29 mouse cellular contexts compared by ENCODE assay signal in the genomic region with DNA sequence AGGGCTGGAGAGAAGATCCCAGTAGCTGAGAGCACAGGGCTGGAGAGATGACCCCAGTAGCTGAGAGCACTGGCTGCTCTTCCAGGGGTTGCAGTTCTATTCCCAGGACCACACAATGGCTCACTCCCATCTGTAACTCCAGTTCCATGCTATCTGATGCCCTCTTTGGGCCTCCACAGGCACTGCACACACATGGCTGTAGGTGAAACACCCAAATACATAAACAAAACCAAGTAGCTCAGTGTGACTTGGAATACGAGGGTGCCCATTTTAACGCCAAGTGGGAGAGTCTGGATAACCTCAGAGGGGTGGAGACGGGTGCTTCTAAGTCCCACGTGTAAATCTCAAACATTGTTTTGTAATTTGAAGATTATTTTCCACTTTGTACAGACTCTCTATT. TPM values are rescaled to one million over a fixed set of nuclear protein-coding genes. Genes with fewer than 3 reads are reported as not detected.
DNase-seq lines count a peak whose midpoint lies in the region; ATAC-seq and TF ChIP-seq lines count a peak whose summit lies in the region.
"Had no signal": no experiment of that assay in that cellular context is flagged by ENCODE, and none has a peak within 500 bp of the region (broad histone marks: within the 10 kb centered on the region; RNA-seq: fewer than 3 reads in every experiment).

No protein-coding gene starts in this region.

- 0 out of 2 replicates have a peak, but pooled peaks cover 2% of the 10 kb centered on the region for H3K9me3 ChIP-seq in hindbrain, postnatal 0 days (ENCODE audit: low read length)
- H3K9me3 ChIP-seq in hindbrain, embryonic 13.5 days, result no peaks in the 10 kb centered on the region
- no peaks in the 10 kb centered on the region for H3K9me3 ChIP-seq in liver, embryonic 14.5 days (ENCODE audit: control insufficient read depth, low read length)
- H3K9me3 ChIP-seq in liver, embryonic 12.5 days (replicated peaks), result no peaks in the 10 kb centered on the region
- 0 out of 2 replicates have a peak, but pooled peaks cover 8% of the 10 kb centered on the region for H3K9me3 ChIP-seq in midbrain, embryonic 13.5 days
- H3K9me3 ChIP-seq: forebrain, embryonic 15.5 days; G1E; lung, embryonic 15.5 days had no signal

- H3K4me2 ChIP-seq in hindbrain, postnatal 0 days (ENCODE audit: low read depth, low read length), result no peak overlapping the region
- no peak overlapping the region for H3K4me2 ChIP-seq in hindbrain, embryonic 13.5 days
- H3K4me2 ChIP-seq in liver, embryonic 14.5 days (ENCODE audit: low read depth), result no peak overlapping the region
- no peak overlapping the region for H3K4me2 ChIP-seq in liver, embryonic 12.5 days
- no peak overlapping the region for H3K4me2 ChIP-seq in midbrain, embryonic 13.5 days (replicated peaks)
- H3K4me2 ChIP-seq: embryonic facial prominence, embryonic 13.5 days; forebrain, embryonic 15.5 days; heart, embryonic 15.5 days; lung, embryonic 15.5 days; stomach, embryonic 15.5 days had no signal

- H3K4me3 ChIP-seq in hindbrain, postnatal 0 days (ENCODE audit: low read length), result no peak overlapping the region
- no peak overlapping the region for H3K4me3 ChIP-seq in hindbrain, embryonic 13.5 days
- H3K4me3 ChIP-seq in liver, embryonic 14.5 days (ENCODE audit: insufficient read depth in 1 of 2, low read depth in 2 of 2, low read length in 2 of 2), result no peak overlapping the region
- no peak overlapping the region for H3K4me3 ChIP-seq in liver, embryonic 12.5 days
- H3K4me3 ChIP-seq in midbrain, embryonic 13.5 days (replicated peaks), result no peak overlapping the region
- H3K4me3 ChIP-seq: embryonic facial prominence, embryonic 13.5 days; forebrain, embryonic 10.5 days; forebrain, embryonic 15.5 days; heart, embryonic 10.5 days; heart, embryonic 15.5 days; lung, embryonic 15.5 days; megakaryocyte, embryonic 14.5 days; stomach, embryonic 15.5 days had no signal

- 89% methylated on average over 4 of the region's 4 CpGs for WGBS in hindbrain, postnatal 0 days
- WGBS in hindbrain, embryonic 13.5 days, result 88% methylated on average over 4 of the region's 4 CpGs
- WGBS in liver, embryonic 14.5 days (ENCODE audit: insufficient replicate concordance), result 76% methylated on average over 4 of the region's 4 CpGs
- WGBS in liver, embryonic 12.5 days (ENCODE audit: insufficient replicate concordance), result 80% methylated on average over 4 of the region's 4 CpGs
- WGBS in midbrain, embryonic 13.5 days, result 93% methylated on average over 4 of the region's 4 CpGs

- H3K4me1 ChIP-seq in hindbrain, postnatal 0 days (ENCODE audit: insufficient read depth, low read length), result no peaks in the 10 kb centered on the region
- H3K4me1 ChIP-seq in hindbrain, embryonic 13.5 days (replicated peaks), result no peaks in the 10 kb centered on the region
- peaks cover 0 to 3% of the 10 kb centered on the region in 2 experiments; a peak in 1 of 4 replicates for H3K4me1 ChIP-seq in liver, embryonic 14.5 days (replicated peaks; ENCODE audit: control insufficient read depth in 2 of 2, insufficient read depth in 2 of 2, low read length in 1 of 2)
- peaks cover 9% of the 10 kb centered on the region for H3K4me1 ChIP-seq in liver, embryonic 12.5 days
- no peaks in the 10 kb centered on the region for H3K4me1 ChIP-seq in midbrain, embryonic 13.5 days (replicated peaks)
- H3K4me1 ChIP-seq: embryonic facial prominence, embryonic 13.5 days; forebrain, embryonic 10.5 days; forebrain, embryonic 15.5 days; stomach, embryonic 15.5 days had no signal

- no peak for ATAC-seq in hindbrain, postnatal 0 days
- no peak for ATAC-seq in hindbrain, embryonic 13.5 days (ENCODE audit: low FRiP score)
- no peak for ATAC-seq in liver, embryonic 14.5 days (ENCODE audit: insufficient read depth)
- ATAC-seq in liver, embryonic 12.5 days, result no peak
- no peak for ATAC-seq in midbrain, embryonic 13.5 days
- ATAC-seq: forebrain, embryonic 15.5 days; hindbrain, embryonic 16.5 days; intestine, embryonic 16.5 days; Patski had no signal

- H3K27ac ChIP-seq in hindbrain, postnatal 0 days, result no peak overlapping the region
- no peak overlapping the region for H3K27ac ChIP-seq in hindbrain, embryonic 13.5 days
- no peak overlapping the region for H3K27ac ChIP-seq in liver, embryonic 14.5 days
- H3K27ac ChIP-seq in liver, embryonic 12.5 days, result no peak overlapping the region
- H3K27ac ChIP-seq in midbrain, embryonic 13.5 days, result no peak overlapping the region
- H3K27ac ChIP-seq: embryonic facial prominence, embryonic 13.5 days; forebrain, embryonic 10.5 days; forebrain, embryonic 15.5 days; heart, embryonic 10.5 days; heart, embryonic 15.5 days; lung, embryonic 15.5 days; stomach, embryonic 15.5 days had no signal

- TF ChIP-seq CTCF in hindbrain, postnatal 0 days (IDR thresholded peaks at IDR 0.05; ENCODE audit: low read depth), result peak; percentile 3; the same call in 1 of the 2 replicates
- peak; percentile 12; the same call in 1 of the 2 replicates for TF ChIP-seq CTCF in liver, embryonic 14.5 days (IDR thresholded peaks at IDR 0.05; ENCODE audit: low read depth)

- no peak for DNase-seq in hindbrain, postnatal 0 days (ENCODE audit: low spot score)
- no peak for DNase-seq in liver, embryonic 14.5 days (ENCODE audit: low read depth in 3 of 3, low spot score in 3 of 3)
- DNase-seq in ZHBTc4 (ENCODE audit: low read depth, low spot score), result peak; percentile 43
- DNase-seq in frontal cortex, postnatal 25 days (ENCODE audit: low spot score in 2 of 2), result no peak
- DNase-seq in frontal cortex, postnatal 10 days (ENCODE audit: low spot score in 2 of 2), result no peak
- DNase-seq: adrenal gland, postnatal 36 days; cerebellum, adult 18-20 months; cerebellum, postnatal 10 days; gastrocnemius, postnatal 10 days; kidney, postnatal 14 days; left cerebral cortex, postnatal 4 days; midbrain, embryonic 14.5 days; right cerebral cortex, postnatal 25 days; thymus, postnatal 25 days had no signal

- no peak for TF ChIP-seq EP300 in liver, embryonic 14.5 days (IDR thresholded peaks at IDR 0.05; ENCODE audit: low read depth)

- no peak overlapping the region for H3K9ac ChIP-seq in hindbrain, postnatal 0 days (replicated peaks; ENCODE audit: low read length)
- no peak overlapping the region for H3K9ac ChIP-seq in hindbrain, embryonic 13.5 days
- no peak overlapping the region for H3K9ac ChIP-seq in liver, embryonic 14.5 days (replicated peaks)
- H3K9ac ChIP-seq in liver, embryonic 12.5 days, result no peak overlapping the region
- no peak overlapping the region for H3K9ac ChIP-seq in midbrain, embryonic 13.5 days (replicated peaks)
- H3K9ac ChIP-seq: embryonic facial prominence, embryonic 13.5 days; forebrain, embryonic 15.5 days; heart, embryonic 15.5 days; lung, embryonic 15.5 days; stomach, embryonic 15.5 days had no signal

- no peaks in the 10 kb centered on the region for H3K36me3 ChIP-seq in hindbrain, postnatal 0 days (ENCODE audit: insufficient read depth, low read length)
- peaks cover 8% of the 10 kb centered on the region; the same call in 1 of the 2 replicates for H3K36me3 ChIP-seq in hindbrain, embryonic 13.5 days
- H3K36me3 ChIP-seq in liver, embryonic 14.5 days (replicated peaks; ENCODE audit: control insufficient read depth, insufficient read depth, low read depth), result no peaks in the 10 kb centered on the region
- peaks cover 8% of the 10 kb centered on the region for H3K36me3 ChIP-seq in liver, embryonic 12.5 days
- peaks cover 8% of the 10 kb centered on the region for H3K36me3 ChIP-seq in midbrain, embryonic 13.5 days
- H3K36me3 ChIP-seq: forebrain, embryonic 15.5 days; lung, embryonic 15.5 days had no signal

- no peaks in the 10 kb centered on the region for H3K27me3 ChIP-seq in hindbrain, postnatal 0 days (ENCODE audit: insufficient read depth, low read length)
- no peaks in the 10 kb centered on the region for H3K27me3 ChIP-seq in hindbrain, embryonic 13.5 days
- H3K27me3 ChIP-seq in liver, embryonic 14.5 days (ENCODE audit: control insufficient read depth, insufficient read depth, low read length), result no peaks in the 10 kb centered on the region
- H3K27me3 ChIP-seq in liver, embryonic 12.5 days (replicated peaks), result no peaks in the 10 kb centered on the region
- H3K27me3 ChIP-seq in midbrain, embryonic 13.5 days, result no peaks in the 10 kb centered on the region
- H3K27me3 ChIP-seq: embryonic facial prominence, embryonic 13.5 days; forebrain, embryonic 15.5 days; heart, embryonic 15.5 days; lung, embryonic 15.5 days; megakaryocyte, embryonic 14.5 days; Patski; stomach, embryonic 15.5 days had no signal

RNA-seq across cellular contexts. Expression of a gene that starts 9.0 kb away (rescaled TPM):
- 67.3 and 71.6 TPM in 2 replicates for total RNA-seq in hindbrain, postnatal 0 days (2014; rRNA removed)
- 52.9 and 53.7 TPM in 2 replicates for polyA plus RNA-seq in hindbrain, postnatal 0 days (2015; fragmentation: Nextera tagmentation; extraction: Ambion mirVana)
- 41.9 and 44.8 TPM in 2 replicates for polyA plus RNA-seq in hindbrain, embryonic 13.5 days (2015; fragmentation: Nextera tagmentation; extraction: Ambion mirVana)
- polyA plus RNA-seq in liver, embryonic 14.5 days (2012; rRNA removed), result 5.2 and 5.3 TPM in 2 replicates
- polyA plus RNA-seq in liver, embryonic 14.5 days (2014; fragmentation: Nextera tagmentation; extraction: Ambion mirVana), result 10.8 and 13.7 TPM in 2 replicates
- polyA plus RNA-seq in liver, embryonic 12.5 days (2016; fragmentation: Nextera tagmentation; extraction: Ambion mirVana), result 13.1 and 14.6 TPM in 2 replicates
- 40.6 and 42.1 TPM in 2 replicates for polyA plus RNA-seq in midbrain, embryonic 13.5 days (2015; fragmentation: Nextera tagmentation; extraction: Ambion mirVana)

RNA-seq across cellular contexts. Expression of a gene that starts 9.1 kb away (rescaled TPM):
- 26.8 and 36.7 TPM in 2 replicates for total RNA-seq in hindbrain, postnatal 0 days (2014; rRNA removed)
- 24.3 and 24.9 TPM in 2 replicates for polyA plus RNA-seq in hindbrain, postnatal 0 days (2015; fragmentation: Nextera tagmentation; extraction: Ambion mirVana)
- polyA plus RNA-seq in hindbrain, embryonic 13.5 days (2015; fragmentation: Nextera tagmentation; extraction: Ambion mirVana), result 32.7 and 34.7 TPM in 2 replicates
- 0.21 and 0.26 TPM in 2 replicates for polyA plus RNA-seq in liver, embryonic 14.5 days (2012; rRNA removed)
- 0.58 TPM in 2 replicates for polyA plus RNA-seq in liver, embryonic 14.5 days (2014; fragmentation: Nextera tagmentation; extraction: Ambion mirVana)
- polyA plus RNA-seq in liver, embryonic 12.5 days (2016; fragmentation: Nextera tagmentation; extraction: Ambion mirVana), result 1.1 TPM in 2 replicates
- polyA plus RNA-seq in midbrain, embryonic 13.5 days (2015; fragmentation: Nextera tagmentation; extraction: Ambion mirVana), result 29.2 and 30.7 TPM in 2 replicates

Comparison
In these comparisons a context has a peak if more than half of its experiments do, and no peak if none do; other contexts are left out.
1. RNA of a gene that starts 9.1 kb away (polyA plus RNA-seq): 32.7 to 34.7 TPM in hindbrain, embryonic 13.5 days, 29.2 to 30.7 TPM in midbrain, embryonic 13.5 days and 24.3 to 24.9 TPM in hindbrain, postnatal 0 days; 1.1 TPM in liver, embryonic 12.5 days and 0.21 to 0.58 TPM in liver, embryonic 14.5 days; every median in the first group is over 10 times any median in the second.